Mouse (Mus musculus) heart, embryonic 16.5 days (tissue): Measurements from ENCODE around the gene Slc12a7. TPM values are rescaled to one million over a fixed set of nuclear protein-coding genes. Genes with fewer than 3 reads are reported as not detected.

Experiments used
- ATAC-seq: fragments of 200-750 bp; cut with Nextera tagmentation; replicated peaks from 2 replicates; pipeline ENCODE4 v1.8.0; 2017; ENCODE audit warnings: moderate number of reproducible peaks; ENCODE audit not compliant: insufficient read depth, low FRiP score; ENCODE audit errors: extremely low read depth
- H3K27ac ChIP-seq: fragments of 300-500 bp; sonication (generic); 2 replicates; pipeline ENCODE4 v1.5.1; 2014; ENCODE audit warnings: mild to moderate bottlenecking, low read length, control low read depth, moderate library complexity
- H3K27me3 ChIP-seq: fragments of 300-500 bp; sonication (generic); 2 replicates; pipeline ENCODE4 v1.6.1; 2014; ENCODE audit warnings: low read length, mixed read lengths; ENCODE audit not compliant: control insufficient read depth, insufficient read depth
- H3K36me3 ChIP-seq: fragments of 300-500 bp; sonication (generic); 2 replicates; pipeline ENCODE4 v1.6.1; 2014; ENCODE audit not compliant: control insufficient read depth, insufficient read depth
- H3K4me1 ChIP-seq: fragments of 300-500 bp; sonication (generic); 2 replicates; pipeline ENCODE4 v1.6.1; 2014; ENCODE audit warnings: low read length, mixed read lengths; ENCODE audit not compliant: control insufficient read depth, insufficient read depth
- H3K4me2 ChIP-seq: fragments of 300-500 bp; sonication (generic); 2 replicates; pipeline ENCODE4 v1.6.1; 2014; ENCODE audit warnings: low read depth, mild to moderate bottlenecking, control low read depth, low read length
- H3K4me3 ChIP-seq: fragments of 300-500 bp; sonication (generic); 2 replicates; pipeline ENCODE4 v1.5.1; 2014; ENCODE audit warnings: mild to moderate bottlenecking, control low read depth, low read length
- H3K9ac ChIP-seq: fragments of 300-500 bp; sonication (generic); 2 replicates; pipeline ENCODE4 v1.6.1; 2014; ENCODE audit warnings: low read length, control low read depth
- H3K9me3 ChIP-seq: fragments of 300-500 bp; sonication (generic); replicated peaks from 2 replicates; pipeline ENCODE4 v1.6.1; 2016; ENCODE audit warnings: low read length; ENCODE audit not compliant: control insufficient read depth
- WGBS: fragments of 180-500 bp; shearing (Covaris S2); extraction: QIAGEN DNeasy Blood & Tissue Kit; methylation state at CpG from one replicate; pipeline ENCODE4 v1.1.7; 2014; 5-methylcytosine and 5-hydroxymethylcytosine counted together
- polyA plus RNA-seq: library from polyadenylated mRNA; unstranded; fragments of >200 nt; fragmentation: Nextera tagmentation; extraction: Ambion mirVana; gene quantifications from 2 replicates; pipeline ENCODE4 v1.2.1, GENCODE M21; 2015

The Slc12a7 gene
- polyA plus RNA-seq, 1 experiment from 2014 or later = 42.1 TPM

- WGBS = 45% methylated on average over 6 of the region's 6 CpGs
- H3K9ac ChIP-seq = 0 out of 2 replicates have a peak overlapping the region, but pooled peaks have one; percentile 47
- no peaks in the 10 kb centered on the region for H3K36me3 ChIP-seq
Observed at GRCm38 (mm10) chr13:73762938-73763337, 30.0 kb downstream of the Slc12a7 start.

DNA sequence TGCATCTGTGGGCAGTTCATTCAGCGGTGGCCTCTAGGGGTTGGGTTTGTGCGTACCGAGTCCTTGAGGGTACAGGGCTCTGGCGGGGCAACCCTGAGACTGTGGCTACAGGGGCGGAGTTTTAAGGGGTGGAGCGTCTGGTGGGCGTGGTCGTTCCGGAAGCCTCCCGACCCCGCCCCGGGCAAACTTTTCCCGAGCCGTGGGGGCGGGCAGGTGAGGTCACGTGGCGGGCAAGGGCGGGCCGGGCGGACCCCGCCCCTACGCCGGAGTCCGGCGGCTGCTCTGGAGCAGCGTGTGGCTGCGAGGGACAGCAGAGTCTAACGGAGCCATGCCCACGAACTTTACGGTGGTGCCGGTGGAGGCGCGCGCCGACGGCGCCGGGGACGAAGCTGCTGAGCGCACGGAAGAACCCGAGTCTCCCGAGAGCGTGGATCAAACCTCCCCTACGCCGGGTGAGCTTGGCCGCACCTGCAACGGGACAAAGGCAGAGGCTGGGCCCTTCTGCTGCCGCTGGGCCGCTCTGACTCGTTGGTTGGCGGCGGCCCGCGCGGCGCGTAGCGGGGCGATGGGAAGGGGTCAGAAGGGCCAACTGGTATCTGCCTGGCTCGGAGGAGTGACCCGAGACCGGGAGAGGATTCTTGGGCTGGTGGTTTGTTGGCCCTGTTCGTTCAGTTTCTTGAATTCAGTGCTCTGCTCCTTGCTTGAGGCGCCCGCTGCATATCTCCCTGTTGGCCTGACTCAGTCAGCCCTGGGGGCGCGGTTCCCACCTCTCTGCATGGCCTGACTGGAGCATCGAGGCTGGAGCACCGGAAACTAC is 30.8 kb downstream of the Slc12a7 start:
- Histone ChIP-seq H3K9me3 (no peaks in the 10 kb centered on the region), H3K4me3 (peak overlapping the region; percentile 81), H3K9ac (peak overlapping the region; percentile 91), H3K27ac (peak overlapping the region; percentile 92), H3K36me3 (no peaks in the 10 kb centered on the region), H3K27me3 (no peaks in the 10 kb centered on the region), H3K4me2 (peak overlapping the region; percentile 66), H3K4me1 (peaks cover 44% of the 10 kb centered on the region)
- peak; percentile 92 for ATAC-seq
- under 1% methylated on average over 69 of the region's 70 CpGs for WGBS

More at GRCm38 (mm10) chr13:73762938-73763337, 30.0 kb downstream of the Slc12a7 start:
- Histone ChIP-seq H3K4me2 (peak overlapping the region; percentile 66), H3K27ac (peak overlapping the region; percentile 56), H3K9me3 (no peaks in the 10 kb centered on the region), H3K27me3 (no peaks in the 10 kb centered on the region), H3K4me3 (peak overlapping the region; percentile 81), H3K4me1 (peaks cover 41% of the 10 kb centered on the region)
- ATAC-seq = no peak

DNA sequence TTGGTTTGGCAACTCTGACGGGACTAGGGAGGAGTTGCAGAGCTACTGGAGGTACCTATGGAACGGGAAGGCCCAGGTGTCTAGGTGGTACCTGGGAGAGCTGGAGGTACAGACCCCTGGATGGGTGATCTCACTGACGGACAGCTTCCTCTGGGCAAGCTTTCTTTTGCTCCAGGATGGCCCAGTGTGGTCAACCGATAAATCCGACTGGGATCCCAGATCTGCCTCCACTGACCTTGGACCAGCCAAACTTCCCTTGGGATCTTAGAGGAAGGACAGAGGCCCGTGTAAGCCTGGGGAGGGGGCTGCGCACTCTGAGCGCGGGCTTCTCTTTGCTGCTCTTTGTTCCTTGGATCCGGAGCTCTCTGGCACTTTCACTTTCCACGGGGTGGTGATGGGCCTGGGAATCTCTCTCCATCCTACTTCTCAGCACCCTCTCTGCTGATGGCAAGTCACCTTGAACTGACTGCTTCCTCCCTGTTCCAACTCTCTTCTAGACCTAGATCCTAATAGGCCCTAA is 31.4 kb downstream of the Slc12a7 start:
- Histone ChIP-seq H3K4me2 (peak overlapping the region; percentile 66), H3K9ac (peak overlapping the region; percentile 91), H3K27ac (peak overlapping the region; percentile 92), H3K36me3 (no peaks in the 10 kb centered on the region), H3K4me1 (peaks cover 51% of the 10 kb centered on the region), H3K9me3 (no peaks in the 10 kb centered on the region), H3K27me3 (no peaks in the 10 kb centered on the region), H3K4me3 (peak overlapping the region; percentile 81)
- no peak for ATAC-seq
- 4% methylated on average over 11 of the region's 11 CpGs for WGBS

DNA sequence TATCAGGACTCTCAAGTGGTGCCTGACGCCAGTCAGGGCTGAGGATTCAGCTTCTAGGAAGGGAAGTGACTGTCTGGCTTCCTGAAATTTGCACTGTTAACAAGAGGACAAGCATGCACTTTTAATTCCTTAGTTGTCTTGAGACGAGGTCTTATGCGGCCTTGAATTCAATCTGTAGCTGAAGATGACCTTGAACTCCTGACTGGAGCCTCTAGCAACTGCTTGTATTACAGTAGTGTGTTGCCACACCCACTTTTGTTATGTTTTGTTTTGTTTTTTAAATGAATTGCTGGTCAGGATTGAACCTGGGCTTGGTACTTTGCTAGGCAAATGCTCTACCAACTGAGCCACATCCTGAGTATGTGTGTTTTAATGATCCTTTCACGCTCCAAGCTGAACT is 32.5 kb downstream of the Slc12a7 start:
- ATAC-seq = no peak
- Histone ChIP-seq H3K4me3 (peak overlapping the region; percentile 81), H3K36me3 (no peaks in the 10 kb centered on the region), H3K9ac (peak overlapping the region; percentile 91), H3K27ac (peak overlapping the region; percentile 92), H3K4me1 (peaks cover 55% of the 10 kb centered on the region), H3K27me3 (no peaks in the 10 kb centered on the region), H3K9me3 (no peaks in the 10 kb centered on the region), H3K4me2 (peak overlapping the region; percentile 66)
- 49% methylated on average over 4 of the region's 4 CpGs for WGBS

DNA sequence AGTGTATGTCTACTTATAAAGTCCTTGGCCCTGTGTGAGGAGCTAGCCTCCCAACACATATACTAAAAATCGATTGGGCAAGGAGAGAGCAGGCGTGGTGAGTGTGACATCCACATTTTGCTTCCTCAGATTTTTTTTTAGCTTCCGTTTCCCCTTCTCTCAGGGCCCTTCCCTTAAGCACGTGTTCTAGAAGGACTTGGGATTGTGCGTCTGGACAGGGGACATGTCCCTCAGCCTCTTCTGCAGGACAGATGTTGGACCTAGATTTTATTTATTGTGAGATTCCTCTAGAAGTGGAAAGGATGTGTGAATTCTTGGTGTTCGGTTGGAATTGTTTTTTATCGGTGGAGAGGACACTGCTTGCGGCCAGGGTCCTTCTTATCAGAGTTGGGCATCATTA is 34.3 kb downstream of the Slc12a7 start:
- Histone ChIP-seq H3K4me1 (peaks cover 67% of the 10 kb centered on the region), H3K27ac (no peak overlapping the region), H3K36me3 (no peaks in the 10 kb centered on the region), H3K27me3 (no peaks in the 10 kb centered on the region), H3K9me3 (no peaks in the 10 kb centered on the region), H3K4me2 (peak overlapping the region; percentile 66), H3K9ac (peak overlapping the region; percentile 39), H3K4me3 (no peak overlapping the region; the same call in 1 of the 2 replicates)
- ATAC-seq = no peak
- WGBS = 68% methylated on average over 8 of the region's 8 CpGs

DNA sequence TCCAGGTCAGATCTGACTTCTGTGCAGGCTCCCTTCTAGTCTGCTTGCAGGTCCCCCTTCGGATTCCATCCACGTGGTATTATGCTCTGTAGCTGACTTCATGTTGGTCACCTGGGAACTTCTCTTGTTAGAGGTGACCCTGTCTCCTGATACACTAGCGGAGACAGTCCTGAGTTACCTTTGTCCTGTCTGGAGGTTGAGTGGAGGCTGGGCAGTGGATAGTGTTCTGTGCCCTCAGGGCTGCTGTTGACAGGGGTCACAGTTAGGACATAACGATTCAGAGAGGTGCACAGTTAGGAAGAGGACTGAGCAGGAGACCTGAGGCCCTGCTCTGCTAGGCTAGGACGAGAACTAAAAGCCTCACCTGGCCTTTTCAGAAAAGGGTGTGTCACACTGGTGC is 34.9 kb downstream of the Slc12a7 start:
- no peaks in the 10 kb centered on the region for H3K36me3 ChIP-seq
- 73% methylated on average over 5 of the region's 5 CpGs for WGBS
- H3K4me1 ChIP-seq = peaks cover 72% of the 10 kb centered on the region
- H3K9me3 ChIP-seq = no peaks in the 10 kb centered on the region
- H3K27me3 ChIP-seq = no peaks in the 10 kb centered on the region
- H3K4me3 ChIP-seq = no peak overlapping the region
- ATAC-seq = no peak
- H3K4me2 ChIP-seq = peak overlapping the region; percentile 36; the same call in 1 of the 2 replicates
- peak overlapping the region; percentile 39 for H3K9ac ChIP-seq
- H3K27ac ChIP-seq = peak overlapping the region; percentile 38; the same call in 1 of the 2 replicates

DNA sequence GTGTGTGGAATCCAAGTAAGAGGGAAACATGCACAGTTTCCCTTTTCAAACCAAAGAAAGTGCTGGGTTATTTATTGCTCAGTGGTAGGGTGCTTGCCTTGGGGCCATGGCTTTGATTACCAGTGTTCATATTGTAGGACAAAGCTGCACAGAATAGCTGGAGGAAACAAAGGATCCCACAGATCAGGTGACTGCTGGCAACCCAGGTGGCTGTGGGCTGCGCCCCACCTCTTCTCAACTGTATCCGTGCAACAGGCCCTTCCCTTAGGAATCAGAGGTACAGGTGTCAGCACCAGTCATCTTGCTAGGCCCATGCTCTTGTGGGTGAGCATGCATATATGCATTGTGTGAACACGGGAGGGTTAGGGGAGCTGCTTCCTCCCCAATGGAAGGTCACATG is 35.4 kb downstream of the Slc12a7 start:
- peak overlapping the region; percentile 38; the same call in 1 of the 2 replicates for H3K27ac ChIP-seq
- H3K4me1 ChIP-seq = peaks cover 78% of the 10 kb centered on the region
- H3K9ac ChIP-seq = peak overlapping the region; percentile 39; the same call in 1 of the 2 replicates
- 77% methylated on average over 3 of the region's 3 CpGs for WGBS
- no peak for ATAC-seq
- H3K36me3 ChIP-seq = no peaks in the 10 kb centered on the region
- no peaks in the 10 kb centered on the region for H3K9me3 ChIP-seq
- no peak overlapping the region for H3K4me3 ChIP-seq
- H3K27me3 ChIP-seq = no peaks in the 10 kb centered on the region
- no peak overlapping the region for H3K4me2 ChIP-seq

DNA sequence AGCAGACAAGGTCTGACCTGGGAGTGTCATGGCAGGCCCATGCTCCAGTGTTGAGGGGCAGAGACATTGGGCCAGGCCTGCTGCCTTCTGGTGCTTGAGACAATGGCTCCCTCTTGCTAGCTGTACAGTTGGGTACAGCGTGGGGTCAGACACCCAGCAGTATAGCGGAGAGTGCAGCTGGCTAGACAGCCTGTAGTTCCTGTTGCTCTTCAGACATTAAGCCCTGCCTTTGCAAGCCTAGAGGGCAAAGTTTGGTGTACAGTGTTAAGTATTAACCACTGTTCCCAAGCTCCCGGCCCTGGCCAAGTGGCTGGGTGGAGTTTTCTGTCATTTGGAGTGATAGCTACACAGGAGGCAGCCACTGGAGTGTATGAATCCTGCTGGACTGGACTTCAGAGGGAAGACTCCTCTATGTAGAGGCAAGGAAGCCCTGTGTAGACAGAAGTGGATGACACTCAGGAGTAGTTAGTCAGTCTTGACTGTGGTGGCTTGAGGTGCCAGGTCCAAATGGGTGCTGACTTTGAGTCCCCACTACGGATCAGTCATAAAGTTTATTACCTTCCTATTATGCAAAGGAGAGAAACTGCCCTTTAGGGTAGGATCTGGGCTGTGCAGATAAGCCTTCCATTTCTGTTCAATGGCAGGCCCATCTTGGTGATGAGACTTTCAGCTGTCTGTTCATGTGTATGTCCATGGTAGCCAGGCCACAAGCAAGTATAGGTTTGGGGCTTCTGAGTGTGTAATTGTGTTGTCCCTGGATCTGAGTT is 37.2 kb downstream of the Slc12a7 start:
- Histone ChIP-seq H3K27me3 (no peaks in the 10 kb centered on the region), H3K27ac (no peak overlapping the region), H3K9me3 (no peaks in the 10 kb centered on the region), H3K4me3 (no peak overlapping the region), H3K4me2 (no peak overlapping the region), H3K36me3 (no peaks in the 10 kb centered on the region), H3K9ac (no peak overlapping the region), H3K4me1 (peaks cover 88% of the 10 kb centered on the region)
- WGBS = 68% methylated on average over 4 of the region's 4 CpGs
- no peak for ATAC-seq
